ENCODE assay signal across 34 mouse cellular contexts in the genomic region with DNA sequence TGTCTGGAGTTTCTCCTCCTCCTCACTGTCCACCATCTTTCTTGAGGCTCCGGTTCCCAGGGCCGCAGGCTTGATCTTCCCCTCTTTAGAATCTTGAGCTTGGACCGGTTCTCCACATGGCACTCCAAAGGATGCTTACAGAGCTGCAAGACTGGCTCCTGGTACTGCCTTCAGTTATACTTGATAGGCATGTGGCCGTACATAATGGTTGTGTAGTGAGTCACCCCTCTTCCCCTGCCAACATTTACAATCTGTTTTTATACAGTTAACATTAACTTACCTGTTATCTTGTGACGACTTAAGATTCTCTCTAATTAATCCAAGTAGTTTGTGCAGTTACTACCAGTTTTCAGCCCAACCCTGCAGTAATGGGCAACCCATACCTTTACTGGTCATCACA.
"Had no signal": no experiment of that assay in that cellular context is flagged by ENCODE, and none has a peak within 500 bp of the region (broad histone marks: within the 10 kb centered on the region; RNA-seq: fewer than 3 reads in every experiment).

No protein-coding gene starts in this region.

- H3K4me1 ChIP-seq: hindbrain, embryonic 10.5 days; hindbrain, embryonic 12.5 days; hindbrain, embryonic 13.5 days; hindbrain, embryonic 15.5 days; intestine, embryonic 15.5 days; kidney, embryonic 15.5 days had no signal

- H3K9ac ChIP-seq: heart, embryonic 12.5 days; heart, embryonic 13.5 days; heart, embryonic 15.5 days; hindbrain, embryonic 12.5 days; hindbrain, embryonic 13.5 days; hindbrain, embryonic 14.5 days; hindbrain, embryonic 15.5 days; intestine, embryonic 15.5 days; kidney, embryonic 15.5 days had no signal

- H3K4me2 ChIP-seq: heart, embryonic 11.5 days; heart, embryonic 12.5 days; heart, embryonic 13.5 days; heart, embryonic 15.5 days; hindbrain, embryonic 12.5 days; hindbrain, embryonic 13.5 days; hindbrain, embryonic 14.5 days; hindbrain, embryonic 15.5 days; intestine, embryonic 15.5 days; kidney, embryonic 15.5 days had no signal

- ATAC-seq: hindbrain, embryonic 16.5 days; hindbrain, postnatal 0 days; inflammation-experienced regulatory T-cells, adult 6 months; intestine, embryonic 15.5 days; intestine, embryonic 16.5 days; intestine, postnatal 0 days had no signal

- H3K9me3 ChIP-seq: heart, embryonic 12.5 days; heart, embryonic 13.5 days; heart, embryonic 15.5 days; hindbrain, embryonic 10.5 days; hindbrain, embryonic 12.5 days; hindbrain, embryonic 13.5 days; hindbrain, embryonic 15.5 days; intestine, embryonic 15.5 days; kidney, embryonic 15.5 days had no signal

- H3K36me3 ChIP-seq: heart, embryonic 12.5 days; heart, embryonic 13.5 days; heart, embryonic 15.5 days; hindbrain, embryonic 10.5 days; hindbrain, embryonic 12.5 days; hindbrain, embryonic 13.5 days; hindbrain, embryonic 15.5 days; intestine, embryonic 15.5 days; kidney, embryonic 15.5 days had no signal

- H3K4me3 ChIP-seq: heart, embryonic 12.5 days; heart, embryonic 13.5 days; heart, embryonic 15.5 days; hindbrain, embryonic 10.5 days; hindbrain, embryonic 12.5 days; hindbrain, embryonic 13.5 days; hindbrain, embryonic 15.5 days; intestine, embryonic 15.5 days; kidney, embryonic 15.5 days; layer of hippocampus, adult 2 months; left cerebral cortex, adult 2 months had no signal

- H3K27me3 ChIP-seq: heart, embryonic 12.5 days; heart, embryonic 13.5 days; heart, embryonic 15.5 days; hindbrain, embryonic 12.5 days; hindbrain, embryonic 13.5 days; hindbrain, embryonic 15.5 days; intestine, embryonic 15.5 days; kidney, embryonic 15.5 days had no signal

- H3K27ac ChIP-seq: heart, embryonic 13.5 days; heart, embryonic 15.5 days; hindbrain, embryonic 10.5 days; hindbrain, embryonic 12.5 days; hindbrain, embryonic 13.5 days; hindbrain, embryonic 14.5 days; hindbrain, embryonic 15.5 days; hindbrain, postnatal 0 days; intestine, embryonic 15.5 days; kidney, embryonic 15.5 days; kidney, postnatal 0 days; layer of hippocampus, adult 2 months; left cerebral cortex, adult 2 months had no signal

- DNase-seq: heart, postnatal 10 days; heart, postnatal 14 days; heart, postnatal 36 days; heart, postnatal 4 days; kidney, adult 11 months; kidney, adult 18-20 months; kidney, adult 8-10 months; kidney, adult 9 months; kidney, postnatal 10 days; kidney, postnatal 14 days; kidney, postnatal 25 days; kidney, postnatal 36 days; kidney, postnatal 4 days; layer of hippocampus, adult 9-11 months; layer of hippocampus, postnatal 36 days had no signal
